ENCODE assay signal across 10 mouse cellular contexts in the genomic region with DNA sequence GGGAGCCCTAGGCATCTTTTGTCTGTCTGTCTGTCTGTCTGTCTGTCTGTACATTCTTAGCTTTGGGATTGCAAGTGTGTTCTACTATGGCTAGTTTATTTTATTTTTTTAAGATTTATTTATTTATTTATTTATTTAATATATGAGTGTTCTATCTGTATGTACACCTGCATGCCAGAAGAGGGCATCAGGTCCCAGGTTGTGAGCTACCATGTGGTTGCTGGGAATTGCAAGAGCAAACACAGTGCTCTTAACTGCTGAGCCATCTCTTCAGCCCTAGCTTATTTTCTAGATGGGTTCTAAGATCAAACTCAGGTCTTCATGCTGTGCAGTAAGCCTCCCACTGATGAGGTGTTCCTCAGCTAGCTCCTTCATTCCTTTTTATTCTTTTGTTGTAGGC. TPM values are rescaled to one million over a fixed set of nuclear protein-coding genes. Genes with fewer than 3 reads are reported as not detected.
DNase-seq lines count a peak whose midpoint lies in the region; ATAC-seq and TF ChIP-seq lines count a peak whose summit lies in the region.
"Had no signal": no experiment of that assay in that cellular context is flagged by ENCODE, and none has a peak within 500 bp of the region (broad histone marks: within the 10 kb centered on the region; RNA-seq: fewer than 3 reads in every experiment).

No protein-coding gene starts in this region.

- no peak for TF ChIP-seq EP300 in liver, embryonic 14.5 days (IDR thresholded peaks at IDR 0.05; ENCODE audit: low read depth)

- H3K36me3 ChIP-seq in liver, embryonic 14.5 days (replicated peaks; ENCODE audit: control insufficient read depth, insufficient read depth, low read depth): no peaks in the 10 kb centered on the region; the same call in 1 of the 2 replicates
- H3K36me3 ChIP-seq in liver, embryonic 12.5 days: peaks cover 80% of the 10 kb centered on the region

- TF ChIP-seq CTCF in liver, embryonic 14.5 days (IDR thresholded peaks at IDR 0.05; ENCODE audit: low read depth): peak; percentile 49; the same call in 1 of the 2 replicates

- H3K9ac ChIP-seq in liver, embryonic 14.5 days (replicated peaks): no peak overlapping the region
- H3K9ac ChIP-seq in liver, embryonic 12.5 days: no peak overlapping the region
- H3K9ac ChIP-seq: forebrain, embryonic 12.5 days; heart, embryonic 15.5 days had no signal

- no peak overlapping the region for H3K4me2 ChIP-seq in liver, embryonic 14.5 days (ENCODE audit: low read depth)
- H3K4me2 ChIP-seq in liver, embryonic 12.5 days: no peak overlapping the region
- H3K4me2 ChIP-seq: forebrain, embryonic 12.5 days; heart, embryonic 15.5 days had no signal

- peaks cover 8 to 18% of the 10 kb centered on the region in 2 experiments; a peak in 3 of 4 replicates for H3K4me1 ChIP-seq in liver, embryonic 14.5 days (replicated peaks; ENCODE audit: control insufficient read depth in 2 of 2, insufficient read depth in 2 of 2, low read length in 1 of 2)
- peaks cover 79% of the 10 kb centered on the region for H3K4me1 ChIP-seq in liver, embryonic 12.5 days

- H3K27me3 ChIP-seq in liver, embryonic 14.5 days (ENCODE audit: control insufficient read depth, insufficient read depth, low read length): no peaks in the 10 kb centered on the region
- no peaks in the 10 kb centered on the region for H3K27me3 ChIP-seq in liver, embryonic 12.5 days (replicated peaks)
- H3K27me3 ChIP-seq: forebrain, embryonic 12.5 days; heart, embryonic 15.5 days had no signal

- H3K4me3 ChIP-seq in liver, embryonic 14.5 days (ENCODE audit: insufficient read depth in 1 of 2, low read depth in 2 of 2, low read length in 2 of 2): no peak overlapping the region
- no peak overlapping the region for H3K4me3 ChIP-seq in liver, embryonic 12.5 days
- H3K4me3 ChIP-seq: forebrain, embryonic 12.5 days; heart, embryonic 15.5 days had no signal

- no peak overlapping the region for H3K27ac ChIP-seq in liver, embryonic 14.5 days
- H3K27ac ChIP-seq in liver, embryonic 12.5 days: no peak overlapping the region
- H3K27ac ChIP-seq: forebrain, embryonic 12.5 days; heart, embryonic 15.5 days had no signal

- no peaks in the 10 kb centered on the region for H3K9me3 ChIP-seq in liver, embryonic 14.5 days (ENCODE audit: control insufficient read depth, low read length)
- H3K9me3 ChIP-seq in liver, embryonic 12.5 days (replicated peaks): no peaks in the 10 kb centered on the region
- H3K9me3 ChIP-seq: forebrain, embryonic 12.5 days; heart, embryonic 15.5 days had no signal

- ATAC-seq in liver, embryonic 14.5 days (ENCODE audit: insufficient read depth): no peak
- no peak for ATAC-seq in liver, embryonic 12.5 days
- ATAC-seq in CD4-positive, CD25-positive, alpha-beta regulatory T cell, adult 4 months: peak; percentile 45

- DNase-seq in embryo, embryonic 10.5 days (ENCODE audit: low spot score): peak; percentile 31
- DNase-seq in embryo, embryonic 9.5 days (ENCODE audit: extremely low spot score): no peak
- no peak for DNase-seq in liver, embryonic 14.5 days (ENCODE audit: low read depth in 3 of 3, low spot score in 3 of 3)
- DNase-seq in forelimb bud, embryonic 11.5 days (ENCODE audit: low read depth, low spot score): peak; percentile 32
- no peak for DNase-seq in thymus, postnatal 10 days (ENCODE audit: low spot score in 2 of 2)
- no peak for DNase-seq in layer of hippocampus, postnatal 25 days (ENCODE audit: extremely low spot score in 1 of 2, low spot score in 1 of 2)

RNA-seq across cellular contexts. Expression of a gene that starts 9.5 kb away (rescaled TPM):
- 4.8 and 6.0 TPM in 2 replicates for polyA plus RNA-seq in liver, embryonic 14.5 days (2012; rRNA removed)
- polyA plus RNA-seq in liver, embryonic 14.5 days (2014; fragmentation: Nextera tagmentation; extraction: Ambion mirVana): 1.8 and 3.7 TPM in 2 replicates
- 6.6 and 7.3 TPM in 2 replicates for polyA plus RNA-seq in liver, embryonic 12.5 days (2016; fragmentation: Nextera tagmentation; extraction: Ambion mirVana)
- 10 to 100 TPM in 1 of 2 experiments, 1 to 10 TPM in 1; 9.5 to 10.6 TPM for polyA plus RNA-seq in CD4-positive, CD25-positive, alpha-beta regulatory T cell, adult 4 months (2017; shearing (Covaris generic))
- total RNA-seq in layer of hippocampus, postnatal 25 days (2021): 10 to 100 TPM; 63.4 to 77.7 TPM

RNA-seq across cellular contexts. Expression of a gene that starts 11.7 kb away (rescaled TPM):
- polyA plus RNA-seq in liver, embryonic 14.5 days (2012; rRNA removed): 1,485 and 1,875 TPM in 2 replicates
- polyA plus RNA-seq in liver, embryonic 14.5 days (2014; fragmentation: Nextera tagmentation; extraction: Ambion mirVana): 960 and 1,040 TPM in 2 replicates
- 1,499 and 1,575 TPM in 2 replicates for polyA plus RNA-seq in liver, embryonic 12.5 days (2016; fragmentation: Nextera tagmentation; extraction: Ambion mirVana)
- 100 to 1,000 TPM; 215 to 384 TPM for polyA plus RNA-seq in CD4-positive, CD25-positive, alpha-beta regulatory T cell, adult 4 months (2017; shearing (Covaris generic))
- 1,000 to 10,000 TPM; 2,323 to 2,636 TPM for total RNA-seq in layer of hippocampus, postnatal 25 days (2021)

RNA-seq across cellular contexts. Expression of a gene that starts 22.8 kb away (rescaled TPM):
- polyA plus RNA-seq in liver, embryonic 14.5 days (2012; rRNA removed): 18.9 and 24.5 TPM in 2 replicates
- 33.1 and 33.7 TPM in 2 replicates for polyA plus RNA-seq in liver, embryonic 14.5 days (2014; fragmentation: Nextera tagmentation; extraction: Ambion mirVana)
- 83.1 and 85.3 TPM in 2 replicates for polyA plus RNA-seq in liver, embryonic 12.5 days (2016; fragmentation: Nextera tagmentation; extraction: Ambion mirVana)
- polyA plus RNA-seq in CD4-positive, CD25-positive, alpha-beta regulatory T cell, adult 4 months (2017; shearing (Covaris generic)): 10 to 100 TPM; 51.5 to 59.7 TPM
- total RNA-seq in layer of hippocampus, postnatal 25 days (2021): 10 to 100 TPM; 29.5 TPM

RNA-seq across cellular contexts. Expression of a gene that starts 37.0 kb away (rescaled TPM):
- polyA plus RNA-seq in liver, embryonic 14.5 days (2012; rRNA removed): 108 and 148 TPM in 2 replicates
- 66.8 and 80.4 TPM in 2 replicates for polyA plus RNA-seq in liver, embryonic 14.5 days (2014; fragmentation: Nextera tagmentation; extraction: Ambion mirVana)
- 132 and 138 TPM in 2 replicates for polyA plus RNA-seq in liver, embryonic 12.5 days (2016; fragmentation: Nextera tagmentation; extraction: Ambion mirVana)
- polyA plus RNA-seq in CD4-positive, CD25-positive, alpha-beta regulatory T cell, adult 4 months (2017; shearing (Covaris generic)): 10 to 100 TPM; 22.6 to 49.4 TPM
- total RNA-seq in layer of hippocampus, postnatal 25 days (2021): 10 to 100 TPM; 24.1 to 27.6 TPM

RNA-seq across cellular contexts. Expression of a gene that starts 37.1 kb away (rescaled TPM):
- polyA plus RNA-seq in liver, embryonic 14.5 days (2012; rRNA removed): 22.2 and 50.9 TPM in 2 replicates
- polyA plus RNA-seq in liver, embryonic 14.5 days (2014; fragmentation: Nextera tagmentation; extraction: Ambion mirVana): 178 and 182 TPM in 2 replicates
- 211 and 222 TPM in 2 replicates for polyA plus RNA-seq in liver, embryonic 12.5 days (2016; fragmentation: Nextera tagmentation; extraction: Ambion mirVana)
- polyA plus RNA-seq in CD4-positive, CD25-positive, alpha-beta regulatory T cell, adult 4 months (2017; shearing (Covaris generic)): 10 to 100 TPM; 67.5 to 77.7 TPM
- 10 to 100 TPM; 64.4 to 66.0 TPM for total RNA-seq in layer of hippocampus, postnatal 25 days (2021)

Comparison
In these comparisons a context has a peak if more than half of its experiments do, and no peak if none do; other contexts are left out.
1. DNase-seq: peak in embryo, embryonic 10.5 days (single experiment) and forelimb bud, embryonic 11.5 days (single experiment); none in embryo, embryonic 9.5 days (single experiment), liver, embryonic 14.5 days (0 of 3), thymus, postnatal 10 days (0 of 2) and layer of hippocampus, postnatal 25 days (0 of 2).